Mouse (Mus musculus) macrophage (primary cell): ENCODE measurements around the gene Ube2o. TPM values are rescaled to one million over a fixed set of nuclear protein-coding genes. Genes with fewer than 3 reads are reported as not detected.

Experiments used
- H3K27ac ChIP-seq: fragments of 350-480 bp; formaldehyde crosslinking; 2 replicates; pipeline ENCODE4 v1.9.0; 2021
- H3K36me3 ChIP-seq: fragments of 350-480 bp; formaldehyde crosslinking; 2 replicates; pipeline ENCODE4 v1.9.0; 2021; ENCODE audit errors: inconsistent target
- H3K4me3 ChIP-seq: fragments of 350-480 bp; formaldehyde crosslinking; 2 replicates; pipeline ENCODE4 v1.9.0; 2021; ENCODE audit errors: inconsistent target
- H3K79me2 ChIP-seq: fragments of 350-480 bp; formaldehyde crosslinking; 2 replicates; pipeline ENCODE4 v1.9.0; 2021; ENCODE audit errors: inconsistent target
- WGBS: methylation state at CpG from one replicate; pipeline ENCODE4 v1.1.7; 2026; ENCODE audit warnings: inconsistent platforms; ENCODE audit not compliant: missing documents; 5-methylcytosine and 5-hydroxymethylcytosine counted together
- polyA plus RNA-seq: library from polyadenylated mRNA; stranded (reverse); fragments of 250-400 nt; gene quantifications from 3 replicates; pipeline ENCODE4 v1.2.4, GENCODE M21; 2018; ENCODE audit warnings: inconsistent platforms

Ube2o gene
- polyA plus RNA-seq, 1 experiment from 2014 or later, result 5.4 TPM

DNA sequence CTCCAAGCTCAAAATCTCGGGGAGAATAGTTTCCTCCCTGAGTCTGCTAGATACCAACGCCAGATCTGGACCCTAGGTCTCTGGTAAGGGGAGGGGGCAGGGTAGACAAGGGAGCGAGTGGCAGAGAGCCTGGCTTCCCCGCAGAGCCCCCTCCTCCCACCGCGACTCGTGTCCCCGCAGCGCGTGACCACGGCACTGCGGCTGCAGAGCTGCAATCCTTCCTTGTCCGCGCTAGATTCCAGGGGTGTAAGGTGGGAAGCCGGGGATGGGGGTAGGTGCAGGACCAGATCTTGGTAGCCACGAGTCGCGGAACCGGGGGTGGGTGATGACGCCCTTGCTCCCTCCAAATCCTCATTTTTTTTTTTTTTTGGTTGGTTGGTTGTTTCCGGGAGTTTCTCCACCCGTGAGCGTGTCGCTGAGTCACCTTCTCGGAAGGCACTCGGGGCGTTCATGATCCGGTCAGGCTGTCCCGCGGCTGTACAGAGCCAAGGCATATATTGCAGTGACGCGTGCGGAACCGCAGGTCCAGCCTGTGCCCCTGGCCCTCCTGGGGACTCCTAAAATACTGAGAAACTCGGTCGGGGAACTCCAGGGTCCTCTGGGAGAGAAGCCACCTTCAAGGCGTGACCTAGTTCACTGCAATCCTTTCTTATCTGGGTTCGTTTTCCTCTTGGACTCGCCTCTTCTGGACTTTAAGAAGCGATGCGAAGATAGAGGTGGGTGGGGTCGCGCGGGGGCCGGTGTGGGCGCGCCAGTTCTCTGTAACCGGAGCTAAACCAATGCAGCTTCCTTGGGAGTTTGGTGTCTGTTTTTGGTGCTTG, 49.7 kb downstream of the Ube2o start:
- Histone ChIP-seq H3K4me3 (no peak overlapping the region), H3K36me3 (no peaks in the 10 kb centered on the region), H3K79me2 (no peaks in the 10 kb centered on the region), H3K27ac (no peak overlapping the region)
- 5% methylated on average over 43 of the region's 48 CpGs for WGBS

DNA sequence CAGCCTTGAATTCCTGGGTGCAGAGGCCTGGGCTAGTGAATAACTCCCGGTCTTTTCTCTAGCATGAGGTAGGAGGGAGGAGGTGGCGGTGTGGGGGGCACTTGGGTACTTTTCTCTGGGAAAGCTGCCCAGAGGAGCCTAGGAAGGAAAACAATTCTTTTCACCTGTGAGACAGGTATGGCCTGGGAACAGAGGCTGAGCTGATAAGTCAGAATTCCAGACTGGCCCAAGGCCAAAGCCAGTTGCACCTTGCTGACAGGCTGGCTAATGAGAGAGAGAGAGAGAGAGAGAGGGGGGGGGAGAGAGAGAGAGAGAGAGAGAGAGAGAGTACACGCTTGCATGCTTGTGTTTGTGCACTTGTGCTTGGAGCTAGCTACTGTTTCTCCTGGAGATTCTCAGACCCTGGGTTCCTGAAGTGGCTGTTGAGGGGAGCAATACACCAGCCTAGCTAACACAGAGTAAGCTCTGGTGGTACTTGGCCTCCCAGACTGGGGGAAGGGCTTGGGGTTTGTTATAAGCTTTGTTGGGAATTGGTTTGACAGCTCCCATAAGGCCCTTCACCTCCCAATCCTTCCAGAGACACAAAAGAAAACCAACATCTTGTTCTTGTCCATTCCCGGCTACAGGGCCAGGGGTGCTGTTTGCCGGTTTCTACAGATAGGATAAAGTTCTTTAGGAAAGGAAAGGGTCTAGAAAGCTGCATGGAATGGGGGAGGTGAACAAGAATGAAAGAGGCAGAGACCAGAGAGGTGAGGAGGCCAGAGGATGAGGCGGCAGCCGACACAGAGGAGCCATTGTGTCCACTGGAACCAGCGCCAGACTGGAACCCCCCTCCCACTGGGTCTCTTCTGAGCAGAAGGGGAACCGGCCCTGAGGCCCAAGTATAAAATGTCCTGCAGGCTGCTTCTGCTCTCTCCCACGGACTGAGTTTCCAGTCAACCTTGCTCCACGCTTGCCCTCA, 50.8 kb downstream of the Ube2o start, which contains the start of gene Sphk1:
Sphk1 (plus strand) TSS at position 739 of the 961 bp plus-strand sequence.
- no peak within 1 kb of the TSS for H3K27ac ChIP-seq
- no peaks in the 10 kb centered on the region for H3K36me3 ChIP-seq
- WGBS, result 66% methylated on average over 11 of the region's 11 CpGs
- no peaks in the 10 kb centered on the region for H3K79me2 ChIP-seq
- no peak within 1 kb of the TSS for H3K4me3 ChIP-seq

DNA sequence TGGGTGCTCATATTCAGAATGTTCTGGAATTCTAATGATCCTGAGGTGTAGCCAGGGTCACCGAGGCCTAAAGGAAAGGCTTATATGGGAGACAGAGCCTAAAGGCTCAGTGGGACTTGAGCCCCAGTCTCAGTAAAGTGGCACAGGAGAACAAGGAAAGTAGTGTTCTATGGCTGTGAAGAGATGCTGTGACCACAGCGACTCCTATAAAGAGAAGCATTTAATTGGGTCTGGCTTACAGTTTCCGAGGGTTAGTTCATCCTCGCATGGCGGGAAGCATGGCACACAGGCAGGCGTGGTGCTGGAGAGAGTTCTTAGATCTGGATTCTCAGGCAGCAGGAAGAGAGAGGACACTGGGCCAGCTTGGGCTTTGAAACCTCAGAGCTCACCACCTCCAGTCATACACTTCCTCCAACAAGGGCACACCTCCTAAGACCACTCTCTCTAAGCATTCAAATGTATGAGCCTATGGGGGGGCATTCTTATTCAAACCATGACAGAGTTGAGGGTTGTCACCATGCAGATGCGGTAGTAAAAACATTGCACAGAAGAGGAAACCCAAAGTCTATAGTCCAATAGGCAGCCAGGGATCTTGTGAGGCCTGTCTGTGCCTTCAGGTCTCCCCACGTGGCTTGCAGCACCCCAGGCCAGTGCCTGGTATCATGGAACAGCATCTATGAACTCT, 52.5 kb downstream of the Ube2o start:
- Histone ChIP-seq H3K27ac (no peak overlapping the region), H3K36me3 (no peaks in the 10 kb centered on the region), H3K4me3 (no peak overlapping the region), H3K79me2 (no peaks in the 10 kb centered on the region)
- WGBS, result 92% methylated on average over 8 of the region's 8 CpGs

DNA sequence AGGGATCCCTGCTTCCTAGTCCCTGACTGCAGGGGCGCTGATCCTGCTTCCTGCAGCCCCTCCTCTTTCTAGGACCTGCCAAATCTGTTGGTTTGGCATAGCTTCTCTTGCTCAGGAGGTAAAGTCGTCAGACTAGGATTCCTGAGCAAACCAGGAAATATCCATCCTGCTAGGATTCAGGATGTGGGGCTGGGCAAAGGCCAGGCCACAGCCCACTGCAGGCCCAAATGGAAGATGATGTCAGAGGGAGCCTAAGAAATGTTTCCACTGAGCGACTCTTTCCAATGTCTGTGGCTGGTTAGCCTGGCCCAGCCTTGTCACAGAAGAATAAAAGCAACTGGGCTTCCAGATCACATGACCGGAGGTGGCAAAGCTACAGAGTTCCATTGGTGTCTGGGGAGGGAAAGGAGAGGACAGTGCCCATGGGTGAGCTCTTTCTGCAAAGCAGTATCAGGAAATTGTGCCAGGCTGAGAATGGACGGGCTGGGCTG, 57.5 kb downstream of the Ube2o start:
- no peak overlapping the region for H3K4me3 ChIP-seq
- no peak overlapping the region for H3K27ac ChIP-seq
- H3K36me3 ChIP-seq, result no peaks in the 10 kb centered on the region
- WGBS, result 63% methylated on average over 5 of the region's 5 CpGs
- H3K79me2 ChIP-seq, result no peaks in the 10 kb centered on the region

DNA sequence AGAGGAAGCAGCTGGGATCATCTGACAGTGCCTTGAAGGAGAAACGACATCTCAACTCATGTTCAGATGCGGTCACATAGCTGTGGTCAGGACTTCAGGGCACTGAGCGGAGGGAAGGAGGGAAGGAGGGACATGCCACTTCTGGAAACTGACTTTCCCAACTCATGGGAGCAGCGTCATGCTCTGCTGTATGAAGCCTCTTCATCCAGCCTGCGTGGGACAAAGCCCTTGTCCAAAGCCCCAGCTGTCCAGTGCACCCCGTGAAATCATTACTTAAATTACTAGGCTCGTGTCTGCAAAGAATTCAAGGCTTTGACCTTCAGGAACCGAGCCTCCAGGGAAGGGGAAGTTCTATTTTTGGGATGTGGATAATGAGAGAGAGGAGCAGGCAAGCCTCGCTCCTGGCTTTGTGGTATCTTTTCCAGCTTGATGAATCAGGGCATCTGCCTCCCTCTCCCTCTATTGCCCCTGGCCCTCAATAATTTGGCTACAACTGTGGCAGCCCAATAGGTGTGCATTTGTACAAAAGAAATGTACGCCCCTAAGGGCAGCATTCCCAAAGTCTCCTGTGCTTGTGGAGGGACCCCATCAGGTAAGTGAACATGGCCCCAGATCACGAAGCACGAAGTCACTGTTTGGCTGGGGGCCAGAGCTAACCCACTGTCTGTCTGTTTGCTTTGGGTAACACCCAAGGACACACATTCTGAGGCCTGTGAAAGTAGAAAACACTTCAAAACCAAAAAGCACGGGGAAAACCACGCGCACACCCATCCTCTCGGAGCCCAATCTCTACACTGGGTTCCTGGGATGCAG, 58.2 kb downstream of the Ube2o start:
- H3K4me3 ChIP-seq, result no peak overlapping the region
- no peaks in the 10 kb centered on the region for H3K36me3 ChIP-seq
- no peak overlapping the region for H3K27ac ChIP-seq
- H3K79me2 ChIP-seq, result no peaks in the 10 kb centered on the region
- WGBS, result 64% methylated on average over 16 of the region's 16 CpGs

DNA sequence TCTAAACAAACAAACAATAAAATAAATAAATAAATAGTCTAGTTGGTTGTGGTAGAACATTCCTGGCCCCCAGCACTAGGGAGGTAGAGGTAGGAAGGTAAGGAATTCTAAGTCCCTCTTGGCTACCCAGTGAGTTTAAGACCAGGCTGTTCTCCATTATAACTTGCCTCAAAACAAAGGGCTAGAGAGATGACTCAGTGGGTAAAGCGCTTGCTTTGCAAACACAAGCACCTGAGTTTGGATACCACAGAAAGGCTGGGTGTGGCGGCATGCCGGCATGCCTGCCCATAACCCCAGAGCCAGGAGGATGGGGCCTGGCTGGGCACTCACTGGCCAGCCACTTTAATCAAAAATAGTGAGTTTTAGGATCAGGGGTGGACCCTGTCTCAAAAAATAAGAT, 59.2 kb downstream of the Ube2o start:
- Histone ChIP-seq H3K36me3 (no peaks in the 10 kb centered on the region), H3K79me2 (no peaks in the 10 kb centered on the region), H3K27ac (no peak overlapping the region), H3K4me3 (no peak overlapping the region)
- 92% methylated on average over 3 of the region's 3 CpGs for whole genome bisulfite sequencing

DNA sequence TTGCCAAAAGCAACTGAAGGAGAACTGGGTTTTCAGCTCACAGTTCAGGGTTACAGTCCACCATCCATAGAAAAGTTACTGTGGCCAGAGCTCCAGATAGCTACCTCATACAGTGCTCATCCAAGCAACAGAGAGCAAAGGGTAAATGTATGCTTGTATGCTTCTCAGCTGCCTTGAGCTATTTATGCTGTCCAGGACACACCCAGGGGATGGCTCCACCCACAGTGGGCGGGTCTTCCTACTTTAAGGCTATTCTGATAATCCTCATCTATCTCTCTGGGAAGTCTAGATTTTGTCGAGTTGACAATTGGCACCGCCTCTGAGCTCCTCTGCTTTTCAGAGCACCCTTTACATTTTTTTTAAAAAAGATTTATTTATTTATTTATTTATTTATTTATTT, 60.1 kb downstream of the Ube2o start:
- WGBS, result 60% methylated on average over 3 of the region's 3 CpGs

DNA sequence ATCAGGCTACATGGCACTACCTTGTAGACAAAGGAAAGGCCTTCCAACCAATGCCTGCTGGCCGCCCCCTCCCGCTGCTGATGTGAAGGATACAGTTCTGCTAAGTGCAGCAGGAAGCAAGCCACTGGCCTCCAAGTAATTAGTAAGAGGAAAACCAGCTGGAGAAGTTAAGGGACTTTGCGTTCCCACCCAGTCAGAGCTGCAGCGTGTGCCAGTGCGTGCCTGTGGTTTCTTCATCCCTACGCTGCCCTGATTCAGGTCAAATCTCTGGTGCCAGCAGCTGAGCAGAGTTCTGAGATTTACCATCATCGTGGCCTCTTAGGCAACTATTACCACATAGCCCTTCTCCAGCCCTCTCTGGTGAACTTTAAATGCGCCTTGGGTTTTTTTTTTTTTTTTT, 62.8 kb downstream of the Ube2o start:
- WGBS, result 39% methylated on average over 7 of the region's 8 CpGs
- H3K79me2 ChIP-seq, result no peaks in the 10 kb centered on the region

More for the DNA sequence above, 60.1 kb downstream of the Ube2o start:
- H3K4me3 ChIP-seq, result no peak overlapping the region
- H3K79me2 ChIP-seq, result no peaks in the 10 kb centered on the region
- no peaks in the 10 kb centered on the region for H3K36me3 ChIP-seq
- H3K27ac ChIP-seq, result no peak overlapping the region

DNA sequence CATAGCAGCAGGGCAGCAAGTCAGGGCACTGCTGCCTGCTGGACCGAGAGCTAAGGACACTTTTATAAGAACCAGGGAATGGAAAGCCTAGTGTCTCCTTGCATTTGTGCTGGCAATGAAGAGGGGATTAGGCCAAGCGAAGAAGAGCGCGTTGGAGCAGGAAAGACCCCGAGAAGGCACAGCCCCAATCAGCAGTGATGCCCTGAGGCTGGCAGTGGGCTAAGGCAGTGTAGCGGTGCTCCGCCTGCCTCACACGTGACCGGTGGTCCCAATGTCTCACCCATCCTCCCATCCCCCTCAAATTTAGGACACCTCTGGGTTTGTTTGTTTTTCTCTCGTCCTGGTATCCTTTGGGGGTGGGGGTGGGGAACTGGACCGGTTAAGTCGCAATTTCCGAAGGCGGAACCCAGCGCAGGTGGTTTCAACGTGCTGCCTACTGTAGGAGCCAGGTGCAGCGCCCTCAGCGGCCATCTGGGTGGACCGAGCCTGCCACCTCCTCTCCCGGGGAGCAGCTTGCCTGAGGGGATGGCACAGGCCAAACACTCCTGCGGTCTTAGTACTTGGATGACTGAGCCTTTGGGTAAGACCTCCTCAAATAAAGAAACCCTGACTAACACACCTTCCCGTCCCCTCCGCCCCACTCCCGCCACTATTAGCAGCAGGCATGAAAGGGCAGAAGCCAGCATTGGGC, 65.8 kb downstream of the Ube2o start:
- no peak overlapping the region for H3K27ac ChIP-seq
- WGBS, result 41% methylated on average over 24 of the region's 24 CpGs
- no peaks in the 10 kb centered on the region for H3K36me3 ChIP-seq
- H3K4me3 ChIP-seq, result no peak overlapping the region
- no peaks in the 10 kb centered on the region for H3K79me2 ChIP-seq

More for the DNA sequence above, 62.8 kb downstream of the Ube2o start:
- H3K4me3 ChIP-seq, result no peak overlapping the region
- H3K27ac ChIP-seq, result no peak overlapping the region
- H3K36me3 ChIP-seq, result no peaks in the 10 kb centered on the region

DNA sequence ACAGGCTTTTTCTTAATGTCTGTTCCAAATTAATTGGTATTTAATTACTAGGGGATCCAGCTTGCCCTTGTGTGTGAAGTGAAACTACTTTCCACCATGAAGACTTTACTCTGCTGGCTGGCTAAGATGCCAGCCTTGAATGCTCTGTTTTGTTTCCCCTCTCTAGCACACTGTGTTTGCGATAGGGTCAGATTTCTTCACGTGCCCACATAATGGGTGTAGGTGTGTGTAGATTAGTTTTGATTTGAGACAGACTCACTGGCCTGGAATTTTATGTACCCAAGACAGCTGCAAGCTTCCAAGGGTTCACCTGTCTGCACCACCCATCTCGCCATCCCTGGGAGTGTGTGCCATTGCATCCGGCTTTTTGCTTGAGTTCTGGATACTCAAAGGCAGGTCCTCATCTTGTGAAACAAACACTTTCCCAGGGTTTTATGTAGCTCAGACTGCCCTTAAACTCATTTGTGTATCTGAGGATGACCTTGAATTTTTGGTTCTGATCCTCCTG, 67.7 kb downstream of the Ube2o start:
- H3K36me3 ChIP-seq, result no peaks in the 10 kb centered on the region
- H3K27ac ChIP-seq, result no peak overlapping the region
- no peak overlapping the region for H3K4me3 ChIP-seq
- WGBS, result 92% methylated on average over 4 of the region's 4 CpGs
- no peaks in the 10 kb centered on the region for H3K79me2 ChIP-seq

DNA sequence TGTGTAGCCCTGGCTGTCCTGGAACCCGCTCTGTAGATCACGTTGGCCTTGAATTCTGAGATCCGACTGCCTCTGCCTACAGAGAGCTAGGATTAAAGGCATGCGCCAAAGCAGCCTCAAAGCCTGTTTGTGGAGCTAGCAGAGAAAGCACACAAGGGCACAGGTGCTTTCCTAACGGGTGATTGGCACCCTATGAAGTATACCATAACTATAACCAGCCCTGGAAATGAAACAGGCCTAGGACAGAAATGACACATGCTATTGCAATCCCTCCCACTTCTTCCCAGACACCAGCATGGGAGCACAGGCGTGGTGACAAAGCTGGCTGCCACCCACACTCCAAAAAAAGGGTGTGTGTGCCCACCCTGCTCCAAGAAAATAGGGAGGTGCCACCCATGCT, 68.3 kb downstream of the Ube2o start:
- Histone ChIP-seq H3K27ac (no peak overlapping the region), H3K4me3 (no peak overlapping the region), H3K79me2 (no peaks in the 10 kb centered on the region), H3K36me3 (no peaks in the 10 kb centered on the region)
- 90% methylated on average over 5 of the region's 6 CpGs for WGBS

DNA sequence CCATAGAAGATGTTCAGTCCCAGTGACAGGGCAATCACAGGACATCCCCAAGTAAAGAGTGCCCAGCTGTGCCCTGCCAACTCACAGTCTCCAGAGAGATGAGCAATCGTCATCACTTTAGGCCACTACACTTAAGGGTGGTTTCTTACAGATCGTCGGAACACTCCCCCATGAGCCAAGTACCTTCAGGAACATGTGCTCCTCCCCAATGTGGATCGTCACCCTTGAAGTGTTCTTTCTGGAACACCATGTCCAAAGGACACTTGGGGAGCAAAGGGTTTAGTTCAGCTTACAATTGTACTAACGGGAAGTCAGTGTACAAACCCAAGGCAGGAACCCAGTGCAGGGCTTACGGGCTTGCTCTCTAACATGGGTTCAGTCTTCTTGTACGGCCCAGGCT, 69.1 kb downstream of the Ube2o start:
- WGBS, result 95% methylated on average over 7 of the region's 7 CpGs
- Histone ChIP-seq H3K27ac (no peak overlapping the region), H3K4me3 (no peak overlapping the region), H3K36me3 (no peaks in the 10 kb centered on the region), H3K79me2 (no peaks in the 10 kb centered on the region)

DNA sequence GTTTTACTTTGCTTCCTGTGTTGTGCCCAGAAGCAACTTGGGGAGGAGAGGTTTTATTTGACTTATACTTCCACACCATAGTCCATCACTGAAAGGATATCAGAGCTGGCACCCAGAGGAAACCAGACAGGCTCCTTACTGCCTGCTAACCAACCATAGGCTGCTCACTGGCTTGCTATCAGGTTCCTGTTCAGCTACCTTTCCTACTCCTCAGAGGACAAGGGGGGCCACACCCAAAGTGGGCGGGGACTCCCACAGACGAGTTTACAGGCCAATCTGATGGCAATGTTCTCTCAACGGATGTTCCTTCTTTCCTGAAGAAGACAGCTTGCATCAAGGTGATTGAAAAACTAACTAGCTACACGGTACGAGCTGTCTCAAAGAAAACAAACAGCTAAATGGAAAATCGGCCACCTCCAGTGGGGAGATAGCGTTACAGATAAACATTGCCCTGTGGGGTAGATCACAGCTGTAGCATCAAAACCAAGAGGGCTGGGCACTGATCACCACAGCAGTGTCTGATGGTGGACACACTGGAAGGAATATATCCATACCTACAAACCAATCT, 69.9 kb downstream of the Ube2o start:
- no peak overlapping the region for H3K4me3 ChIP-seq
- H3K36me3 ChIP-seq, result no peaks in the 10 kb centered on the region
- WGBS, result 73% methylated on average over 7 of the region's 7 CpGs
- no peak overlapping the region for H3K27ac ChIP-seq
- no peaks in the 10 kb centered on the region for H3K79me2 ChIP-seq
